Mouse (Mus musculus): ENCODE measurements around the gene Tifa. TPM values are rescaled to one million over a fixed set of nuclear protein-coding genes. Genes with fewer than 3 reads are reported as not detected.

The Tifa gene
- polyA plus RNA-seq (2016; fragmentation: Nextera tagmentation; extraction: Ambion mirVana) = 3.6 and 3.9 TPM in 2 replicates

DNA sequence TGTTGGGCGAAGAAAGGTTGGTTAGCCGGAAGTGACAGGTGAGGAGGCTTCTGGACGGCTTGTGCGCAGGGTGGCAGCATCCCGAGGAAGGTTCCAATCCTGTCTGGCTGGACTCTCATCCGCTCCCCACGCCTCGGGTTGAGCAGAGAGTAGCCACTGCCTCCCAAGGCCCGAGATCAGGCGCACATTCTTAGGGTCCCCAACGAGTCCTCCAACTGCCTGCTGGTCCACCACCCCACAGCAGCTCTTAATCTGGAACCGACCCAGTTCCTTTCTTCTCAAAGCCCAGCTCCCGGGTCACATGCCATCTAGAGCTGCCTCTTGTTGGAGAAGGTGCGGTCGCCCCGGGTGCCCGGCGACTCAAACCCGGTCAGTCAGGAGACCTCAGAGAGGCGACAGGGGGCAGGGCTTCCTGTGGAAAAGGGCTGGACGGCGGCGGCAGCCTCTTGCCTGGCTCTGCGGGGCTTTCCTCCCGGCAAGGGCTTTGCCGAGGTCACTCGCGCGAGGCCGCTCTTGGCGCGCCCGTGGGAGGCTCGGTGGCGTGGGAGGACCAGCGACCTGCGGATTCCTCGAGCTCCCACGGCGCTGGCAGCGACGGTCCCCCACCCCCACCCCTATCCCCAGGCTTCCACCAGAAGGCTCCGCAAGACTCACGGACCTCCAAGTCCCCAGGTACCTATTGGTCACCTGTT lies at the start of gene Tifa:
TSS of gene Tifa (plus strand) at position 306 of the 692 bp plus-strand sequence.
- Histone ChIP-seq H3K9ac (peak within 1 kb of the TSS; percentile 62), H3K4me1 (peaks cover 11% of the 10 kb centered on the region), H3K27me3 (peaks cover 31% of the 10 kb centered on the region), H3K27ac (0 out of 2 replicates have a peak within 1 kb of the TSS, but pooled peaks have one; percentile 11), H3K9me3 (no peaks in the 10 kb centered on the region), H3K4me2 (replicated peaks) (peak within 1 kb of the TSS; percentile 99), H3K36me3 (no peaks in the 10 kb centered on the region), H3K4me3 (peak within 1 kb of the TSS; percentile 57)
- ATAC-seq (ENCODE audit: insufficient number of reproducible peaks, insufficient read depth, low FRiP score, low TSS enrichment) = peak; percentile 50; the same call in 1 of the 2 replicates
- 2% methylated on average over 37 of the region's 44 CpGs for WGBS

DNA sequence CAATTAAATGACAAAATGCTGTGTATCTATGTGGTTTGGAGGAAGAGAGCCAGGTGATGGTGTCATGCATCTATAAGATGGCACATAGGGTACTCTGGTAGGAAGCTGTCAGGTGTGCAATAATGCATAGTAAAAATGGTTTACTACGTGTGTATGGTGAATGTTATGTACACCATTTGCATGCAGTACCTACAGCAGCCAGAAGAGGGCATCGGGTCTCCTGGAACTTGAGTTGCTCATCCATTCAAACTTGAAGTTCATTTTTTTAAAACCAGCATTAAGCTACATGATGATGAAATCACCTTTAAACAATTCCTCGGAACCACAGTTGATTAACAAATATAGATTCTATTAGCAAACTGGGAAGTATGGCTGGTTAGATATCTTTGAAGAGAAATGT lies 48.1 kb upstream of the Tifa start:
- ATAC-seq (ENCODE audit: insufficient number of reproducible peaks, insufficient read depth, low FRiP score, low TSS enrichment) = no peak
- no peak overlapping the region for H3K27ac ChIP-seq
- H3K4me3 ChIP-seq = no peak overlapping the region
- no peak overlapping the region for H3K4me2 ChIP-seq (replicated peaks)
- H3K9ac ChIP-seq = no peak overlapping the region
- H3K4me1 ChIP-seq = peaks cover 11% of the 10 kb centered on the region
- peaks cover 8% of the 10 kb centered on the region for H3K27me3 ChIP-seq
- 95% methylated on average over 3 of the region's 3 CpGs for WGBS
- no peaks in the 10 kb centered on the region for H3K36me3 ChIP-seq
- no peaks in the 10 kb centered on the region for H3K9me3 ChIP-seq

DNA sequence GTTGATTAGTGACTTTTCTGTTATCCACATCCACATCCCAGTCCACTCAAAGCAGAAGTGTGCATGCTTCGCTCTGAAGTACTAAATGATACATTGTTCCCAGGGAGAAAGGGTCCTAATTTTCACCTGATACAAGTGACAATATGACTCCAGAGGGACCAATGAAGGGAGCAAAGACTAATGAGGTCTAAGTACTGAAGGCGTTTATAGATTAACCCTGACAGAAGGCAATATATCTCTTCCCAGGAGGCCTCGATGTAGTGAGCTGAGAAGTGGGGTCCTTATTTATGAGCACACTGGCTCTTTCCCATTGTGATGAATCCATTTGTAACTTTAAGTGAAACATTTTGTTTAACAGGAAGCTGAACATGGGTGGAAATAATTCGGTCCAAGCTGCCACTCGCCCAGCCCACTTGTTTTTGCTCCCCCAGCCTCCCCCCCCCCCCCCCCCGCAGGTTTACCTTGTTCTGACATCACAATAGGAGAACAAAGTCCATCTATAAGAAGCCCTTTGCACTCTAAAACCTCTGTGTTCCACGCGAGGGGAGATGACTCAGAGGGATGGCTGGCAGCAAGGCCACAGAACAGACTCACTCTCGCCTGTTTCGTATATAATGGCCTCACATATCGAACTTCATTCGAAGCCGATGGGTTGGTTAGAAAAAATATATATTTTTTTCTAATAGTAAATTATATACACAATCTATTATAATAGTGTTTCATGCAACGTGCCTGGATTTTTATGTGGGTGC lies 45.8 kb upstream of the Tifa start:
- no peak for ATAC-seq (ENCODE audit: insufficient number of reproducible peaks, insufficient read depth, low FRiP score, low TSS enrichment)
- Histone ChIP-seq H3K36me3 (no peaks in the 10 kb centered on the region), H3K9me3 (no peaks in the 10 kb centered on the region), H3K9ac (no peak overlapping the region), H3K4me2 (replicated peaks) (no peak overlapping the region), H3K27ac (no peak overlapping the region), H3K4me3 (no peak overlapping the region), H3K27me3 (peaks cover 22% of the 10 kb centered on the region), H3K4me1 (peaks cover 12% of the 10 kb centered on the region)
- 75% methylated on average over 14 of the region's 14 CpGs for WGBS

DNA sequence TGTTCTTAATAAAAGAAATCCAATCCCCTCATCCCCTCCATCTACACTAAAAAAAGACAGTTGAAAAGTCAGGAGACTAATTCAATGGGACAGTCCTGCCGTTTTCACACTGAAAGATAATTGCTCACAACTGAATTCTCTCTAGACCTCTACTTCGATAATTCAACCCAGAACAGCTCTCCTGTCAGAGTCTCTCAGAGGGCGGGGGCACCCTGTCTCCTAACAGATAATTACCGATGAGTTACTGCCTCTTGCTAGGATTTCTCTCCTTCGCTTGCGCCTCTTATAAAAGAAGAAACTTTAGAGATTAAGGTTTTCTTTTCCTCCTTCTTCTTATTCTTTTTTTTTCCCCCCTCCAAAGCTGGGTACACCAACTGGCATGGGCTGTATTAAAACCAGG lies 44.1 kb upstream of the Tifa start:
- Histone ChIP-seq H3K9me3 (no peaks in the 10 kb centered on the region), H3K36me3 (no peaks in the 10 kb centered on the region), H3K27me3 (peaks cover 30% of the 10 kb centered on the region), H3K4me1 (peaks cover 17% of the 10 kb centered on the region), H3K27ac (no peak overlapping the region), H3K4me2 (replicated peaks) (0 out of 2 replicates have a peak overlapping the region, but pooled peaks have one; percentile 5), H3K9ac (no peak overlapping the region), H3K4me3 (no peak overlapping the region)
- WGBS = 15% methylated on average over 6 of the region's 6 CpGs
- ATAC-seq (ENCODE audit: insufficient number of reproducible peaks, insufficient read depth, low FRiP score, low TSS enrichment) = no peak

DNA sequence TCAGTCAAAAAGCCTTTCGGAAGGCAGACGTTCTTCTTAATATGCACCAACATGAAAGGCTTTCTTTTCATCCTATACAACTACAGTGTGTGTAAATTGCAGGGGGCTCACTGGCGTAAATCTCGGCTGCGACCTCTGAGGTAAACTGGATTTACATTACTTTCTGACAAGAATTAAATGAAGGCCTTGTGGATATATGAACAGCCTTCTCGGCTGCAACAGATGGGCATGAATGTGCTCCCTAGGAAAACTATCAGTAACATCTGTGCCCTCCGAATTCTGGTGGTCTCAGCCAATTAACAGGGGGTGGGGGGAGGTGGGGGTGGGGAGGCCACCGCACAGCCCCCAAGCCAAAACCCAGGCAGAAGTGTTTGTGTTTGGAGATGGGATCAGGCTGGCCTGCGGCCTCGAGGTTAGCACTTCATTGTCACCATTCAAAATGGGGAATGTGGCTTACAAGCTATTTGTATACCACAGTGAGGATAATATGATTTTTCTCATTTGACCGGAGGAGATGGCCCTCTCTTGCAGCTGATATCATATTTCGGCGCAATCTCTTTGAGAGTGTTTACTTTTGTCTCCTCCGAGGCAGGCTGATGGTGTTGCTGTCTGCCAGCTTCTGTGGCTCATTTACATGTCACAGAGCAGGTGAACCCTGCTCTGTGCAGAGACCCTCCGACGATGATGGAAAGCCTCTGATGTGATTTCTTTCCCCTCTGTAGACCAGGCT lies 43.5 kb upstream of the Tifa start:
- no peak for ATAC-seq (ENCODE audit: insufficient number of reproducible peaks, insufficient read depth, low FRiP score, low TSS enrichment)
- no peaks in the 10 kb centered on the region for H3K36me3 ChIP-seq
- no peak overlapping the region for H3K27ac ChIP-seq
- H3K9ac ChIP-seq = no peak overlapping the region
- peaks cover 17% of the 10 kb centered on the region for H3K4me1 ChIP-seq
- 8% methylated on average over 16 of the region's 16 CpGs for WGBS
- no peak overlapping the region for H3K4me3 ChIP-seq
- 0 out of 2 replicates have a peak overlapping the region, but pooled peaks have one; percentile 5 for H3K4me2 ChIP-seq (replicated peaks)
- peaks cover 35% of the 10 kb centered on the region for H3K27me3 ChIP-seq
- no peaks in the 10 kb centered on the region for H3K9me3 ChIP-seq

DNA sequence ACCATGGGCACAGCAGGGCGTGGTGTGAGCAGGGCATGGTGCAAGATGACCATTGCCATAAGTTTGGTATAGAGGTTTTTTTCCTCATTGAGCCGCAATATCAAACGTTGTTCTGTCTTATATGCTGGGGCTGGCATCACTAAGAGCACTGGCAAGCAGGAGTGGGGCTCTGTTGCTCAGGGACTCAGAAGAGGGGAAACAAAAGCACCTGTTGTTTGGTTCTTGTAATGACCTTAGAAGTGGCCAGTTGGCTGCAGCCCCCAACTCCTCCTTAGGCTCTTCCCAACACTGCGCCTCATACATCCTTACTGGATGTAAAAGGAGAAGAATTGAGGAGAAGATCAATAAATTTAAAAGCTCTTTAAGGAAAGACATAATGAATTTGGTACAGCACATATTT lies 41.0 kb upstream of the Tifa start:
- no peak overlapping the region for H3K27ac ChIP-seq
- H3K9ac ChIP-seq = no peak overlapping the region
- no peak overlapping the region for H3K4me2 ChIP-seq (replicated peaks)
- ATAC-seq (ENCODE audit: insufficient number of reproducible peaks, insufficient read depth, low FRiP score, low TSS enrichment) = no peak
- no peaks in the 10 kb centered on the region for H3K9me3 ChIP-seq
- H3K4me1 ChIP-seq = peaks cover 17% of the 10 kb centered on the region
- H3K27me3 ChIP-seq = peaks cover 44% of the 10 kb centered on the region
- H3K36me3 ChIP-seq = no peaks in the 10 kb centered on the region
- WGBS = 42% methylated on average over 4 of the region's 4 CpGs
- H3K4me3 ChIP-seq = no peak overlapping the region

DNA sequence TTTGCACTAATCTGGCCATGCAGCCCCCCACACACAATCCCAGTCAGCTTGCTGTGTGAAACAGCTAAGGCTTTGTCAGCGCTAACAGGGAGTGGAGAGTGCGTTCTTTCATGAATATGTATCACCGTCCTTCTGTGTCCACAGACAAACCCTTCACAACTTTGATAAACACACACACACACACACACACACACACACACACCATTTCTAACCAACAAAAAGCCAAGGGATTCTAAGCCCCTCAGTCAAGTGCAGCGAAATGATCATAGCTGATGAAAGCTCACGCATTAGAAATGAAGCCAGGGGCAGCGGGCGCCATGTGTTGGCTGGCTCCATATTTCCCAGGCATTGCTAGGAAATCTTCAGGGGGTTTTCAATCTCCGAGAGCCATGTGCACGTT lies 40.3 kb upstream of the Tifa start:
- 16% methylated on average over 9 of the region's 9 CpGs for WGBS
- Histone ChIP-seq H3K27me3 (peaks cover 42% of the 10 kb centered on the region), H3K4me3 (peak overlapping the region; percentile 13; the same call in 1 of the 2 replicates), H3K9ac (no peak overlapping the region), H3K36me3 (no peaks in the 10 kb centered on the region), H3K27ac (no peak overlapping the region), H3K4me2 (replicated peaks) (peak overlapping the region; percentile 38), H3K4me1 (peaks cover 17% of the 10 kb centered on the region), H3K9me3 (no peaks in the 10 kb centered on the region)
- no peak for ATAC-seq (ENCODE audit: insufficient number of reproducible peaks, insufficient read depth, low FRiP score, low TSS enrichment)

DNA sequence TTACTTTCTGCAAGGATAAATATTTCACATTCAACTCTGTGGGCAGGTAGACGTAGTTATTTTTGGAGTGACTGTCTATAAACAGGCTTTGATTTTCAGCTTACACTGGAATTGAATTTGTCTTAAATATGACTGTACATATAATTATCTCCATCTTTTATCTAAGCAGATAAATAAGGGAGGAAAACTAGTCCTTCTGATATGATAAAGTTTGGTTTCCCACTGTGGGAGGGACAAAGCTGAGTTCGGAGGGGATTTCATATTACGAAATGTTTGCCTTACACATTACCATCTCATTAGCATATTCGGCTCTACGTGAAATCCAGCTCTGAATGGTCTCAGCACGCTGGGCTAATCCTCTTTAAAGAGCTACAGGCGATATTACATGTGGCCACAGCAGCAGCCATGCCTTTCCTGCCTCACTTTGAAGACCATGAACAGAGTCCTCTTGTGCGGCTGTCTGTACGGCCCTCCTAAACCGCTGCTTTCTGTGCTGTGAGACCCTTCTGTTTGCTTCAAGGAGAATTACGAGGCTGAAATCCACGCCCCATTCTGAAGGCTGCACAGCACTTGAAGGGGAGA lies 39.5 kb upstream of the Tifa start:
- Histone ChIP-seq H3K9me3 (no peaks in the 10 kb centered on the region), H3K9ac (no peak overlapping the region), H3K36me3 (no peaks in the 10 kb centered on the region), H3K27ac (no peak overlapping the region), H3K4me1 (peaks cover 17% of the 10 kb centered on the region), H3K27me3 (peaks cover 41% of the 10 kb centered on the region), H3K4me3 (no peak overlapping the region), H3K4me2 (replicated peaks) (peak overlapping the region; percentile 32; the same call in 1 of the 2 replicates)
- no peak for ATAC-seq (ENCODE audit: insufficient number of reproducible peaks, insufficient read depth, low FRiP score, low TSS enrichment)
- 7% methylated on average over 12 of the region's 12 CpGs for WGBS

DNA sequence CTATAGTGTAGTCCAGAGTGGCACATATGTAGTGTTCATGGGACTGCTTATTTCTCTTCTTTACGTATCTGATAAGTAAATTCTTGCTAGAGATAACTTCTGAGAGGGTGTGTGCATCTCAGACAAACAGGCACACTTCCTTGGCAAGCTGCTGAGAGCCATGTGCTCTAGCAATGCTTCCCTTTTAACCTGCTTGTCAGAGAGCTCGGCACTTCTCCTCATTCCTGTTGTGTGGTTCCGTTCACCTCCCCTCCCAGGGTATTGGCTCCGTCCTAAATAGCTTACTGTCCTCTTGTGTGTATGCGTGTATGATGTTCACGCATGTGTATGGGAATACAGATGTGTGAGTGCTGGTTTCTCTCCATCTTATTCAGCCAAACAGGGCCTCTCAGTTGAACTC lies 33.1 kb upstream of the Tifa start:
- Histone ChIP-seq H3K27me3 (peaks cover 24% of the 10 kb centered on the region; the same call in 1 of the 2 replicates), H3K27ac (no peak overlapping the region), H3K9me3 (no peaks in the 10 kb centered on the region), H3K4me2 (replicated peaks) (no peak overlapping the region), H3K4me1 (no peaks in the 10 kb centered on the region), H3K36me3 (no peaks in the 10 kb centered on the region), H3K4me3 (no peak overlapping the region), H3K9ac (no peak overlapping the region)
- 89% methylated on average over 6 of the region's 6 CpGs for WGBS
- ATAC-seq (ENCODE audit: insufficient number of reproducible peaks, insufficient read depth, low FRiP score, low TSS enrichment) = no peak

DNA sequence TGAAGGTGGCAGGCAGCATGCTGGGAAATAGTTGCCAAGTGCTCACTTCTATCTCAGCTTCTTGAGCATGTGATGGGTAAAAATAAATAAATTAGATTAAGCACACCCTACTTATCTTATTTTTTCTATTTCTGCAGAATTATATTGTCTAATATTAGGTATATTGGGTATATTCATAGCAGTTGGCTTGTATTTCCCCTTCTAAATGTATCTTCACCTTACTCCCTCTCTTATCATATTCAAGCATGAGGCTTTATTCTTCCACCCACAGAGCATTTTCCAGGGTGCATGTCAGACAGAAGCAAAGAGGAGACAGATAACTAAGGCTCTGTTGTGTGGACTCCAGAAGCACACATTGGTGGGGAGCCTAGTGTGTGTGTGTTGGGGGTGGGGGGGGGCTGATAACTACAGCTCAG lies 31.7 kb upstream of the Tifa start:
- Histone ChIP-seq H3K4me3 (no peak overlapping the region), H3K27ac (no peak overlapping the region), H3K4me1 (no peaks in the 10 kb centered on the region), H3K4me2 (replicated peaks) (no peak overlapping the region), H3K27me3 (peaks cover 26% of the 10 kb centered on the region; the same call in 1 of the 2 replicates), H3K9me3 (no peaks in the 10 kb centered on the region), H3K9ac (no peak overlapping the region), H3K36me3 (no peaks in the 10 kb centered on the region)
- ATAC-seq (ENCODE audit: insufficient number of reproducible peaks, insufficient read depth, low FRiP score, low TSS enrichment) = no peak

DNA sequence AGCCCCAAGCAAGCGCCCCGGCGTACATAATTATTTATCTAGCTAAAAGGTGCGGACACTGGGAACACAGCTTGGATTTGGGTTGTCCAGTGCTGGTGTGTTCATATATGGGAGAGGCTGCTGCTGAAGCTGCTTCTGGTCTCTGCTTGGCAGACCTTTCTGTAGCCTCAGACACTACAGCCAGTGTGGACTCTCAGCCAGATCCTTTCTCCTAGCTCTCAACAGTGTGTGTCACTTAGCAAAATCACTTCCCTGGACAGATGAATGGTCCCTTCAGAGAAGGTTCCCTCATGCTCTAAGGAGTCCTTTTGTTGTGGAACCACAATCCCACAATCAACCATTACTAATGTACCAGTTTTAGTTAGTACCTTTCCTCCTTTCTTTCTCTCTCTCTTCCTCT lies 30.8 kb upstream of the Tifa start:
- Histone ChIP-seq H3K4me1 (no peaks in the 10 kb centered on the region), H3K27me3 (peaks cover 26% of the 10 kb centered on the region; the same call in 1 of the 2 replicates), H3K27ac (no peak overlapping the region), H3K36me3 (no peaks in the 10 kb centered on the region), H3K9ac (no peak overlapping the region), H3K9me3 (no peaks in the 10 kb centered on the region), H3K4me2 (replicated peaks) (no peak overlapping the region), H3K4me3 (no peak overlapping the region)
- no peak for ATAC-seq (ENCODE audit: insufficient number of reproducible peaks, insufficient read depth, low FRiP score, low TSS enrichment)
- 57% methylated on average over 4 of the region's 4 CpGs for WGBS

Data from embryonic facial prominence, embryonic 12.5 days (tissue).